Mouse (Mus musculus): ENCODE results near the gene Slc30a5.

The Slc30a5 gene

DNA sequence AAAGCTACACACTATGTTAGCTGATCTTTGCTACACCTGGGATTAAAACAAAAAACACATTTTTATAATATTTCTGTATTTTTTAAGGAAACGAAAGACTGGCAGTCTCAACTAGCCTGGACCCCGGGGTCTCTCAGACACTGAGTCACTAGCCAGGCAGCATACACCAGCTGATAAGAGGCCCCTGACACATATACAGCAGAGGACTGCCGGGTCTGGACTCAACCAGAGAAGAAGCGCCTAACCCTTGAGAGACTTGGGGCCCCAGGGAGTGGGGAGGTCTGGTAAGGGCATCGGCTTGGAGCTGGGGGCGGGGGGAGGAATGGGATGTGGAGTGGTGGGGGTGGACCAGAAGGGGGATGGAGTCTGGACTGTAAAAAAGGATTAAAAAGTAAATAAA is 80.2 kb downstream of the Slc30a5 start:
- DNase-seq = no peak

Data from right cerebral cortex, postnatal 14 days (tissue).